Mouse (Mus musculus): Measurements from ENCODE around the gene Necab2. TPM values are rescaled to one million over a fixed set of nuclear protein-coding genes. Genes with fewer than 3 reads are reported as not detected.

Gene Necab2
- polyA plus RNA-seq, 1 experiment from 2014 or later, result not detected

- Histone ChIP-seq H3K36me3 (ENCODE audit: inconsistent target) (peaks cover 10% of the 10 kb centered on the region; the same call in 1 of the 2 replicates), H3K4me3 (ENCODE audit: inconsistent target) (no peak overlapping the region), H3K27ac (no peak overlapping the region), H3K79me2 (ENCODE audit: inconsistent target) (no peaks in the 10 kb centered on the region)
- 83% methylated on average over 10 of the region's 10 CpGs for WGBS (ENCODE audit: missing documents)
Measured at GRCm38 (mm10) chr8:119503191-119503767, 56.8 kb downstream of the Necab2 start.

- no peaks in the 10 kb centered on the region for H3K79me2 ChIP-seq (ENCODE audit: inconsistent target)
- H3K36me3 ChIP-seq (ENCODE audit: inconsistent target), result peaks cover 32% of the 10 kb centered on the region
- H3K27ac ChIP-seq, result no peak overlapping the region
- no peak overlapping the region for H3K4me3 ChIP-seq (ENCODE audit: inconsistent target)
- 88% methylated on average over 9 of the region's 9 CpGs for WGBS (ENCODE audit: missing documents)
Measured at GRCm38 (mm10) chr8:119505488-119505887, 59.0 kb downstream of the Necab2 start.

GRCm38 (mm10) chr8:119506106-119506505 lies 59.6 kb downstream of the Necab2 start:
- Histone ChIP-seq H3K36me3 (ENCODE audit: inconsistent target) (peaks cover 36% of the 10 kb centered on the region), H3K27ac (no peak overlapping the region)
- WGBS (ENCODE audit: missing documents), result 49% methylated on average over 8 of the region's 8 CpGs

GRCm38 (mm10) chr8:119510471-119510870 lies 64.0 kb downstream of the Necab2 start:
- Histone ChIP-seq H3K27ac (no peak overlapping the region), H3K36me3 (ENCODE audit: inconsistent target) (peaks cover 80% of the 10 kb centered on the region), H3K4me3 (ENCODE audit: inconsistent target) (no peak overlapping the region), H3K79me2 (ENCODE audit: inconsistent target) (no peaks in the 10 kb centered on the region)
- WGBS (ENCODE audit: missing documents), result 91% methylated on average over 9 of the region's 9 CpGs

More at GRCm38 (mm10) chr8:119506106-119506505, 59.6 kb downstream of the Necab2 start:
- Histone ChIP-seq H3K4me3 (ENCODE audit: inconsistent target) (no peak overlapping the region), H3K79me2 (ENCODE audit: inconsistent target) (no peaks in the 10 kb centered on the region)

GRCm38 (mm10) chr8:119511722-119512121 lies 65.2 kb downstream of the Necab2 start:
- Histone ChIP-seq H3K4me3 (ENCODE audit: inconsistent target) (no peak overlapping the region), H3K79me2 (ENCODE audit: inconsistent target) (no peaks in the 10 kb centered on the region), H3K27ac (no peak overlapping the region), H3K36me3 (ENCODE audit: inconsistent target) (peaks cover 92% of the 10 kb centered on the region)
- 98% methylated on average over 7 of the region's 7 CpGs for WGBS (ENCODE audit: missing documents)

GRCm38 (mm10) chr8:119513405-119513804 lies 66.9 kb downstream of the Necab2 start:
- Histone ChIP-seq H3K4me3 (ENCODE audit: inconsistent target) (no peak overlapping the region), H3K36me3 (ENCODE audit: inconsistent target) (peaks cover 98% of the 10 kb centered on the region), H3K27ac (no peak overlapping the region), H3K79me2 (ENCODE audit: inconsistent target) (no peaks in the 10 kb centered on the region)
- WGBS (ENCODE audit: missing documents), result 94% methylated on average over 4 of the region's 4 CpGs

- peaks cover 98% of the 10 kb centered on the region for H3K36me3 ChIP-seq (ENCODE audit: inconsistent target)
- H3K79me2 ChIP-seq (ENCODE audit: inconsistent target), result no peaks in the 10 kb centered on the region
- H3K27ac ChIP-seq, result no peak overlapping the region
- no peak overlapping the region for H3K4me3 ChIP-seq (ENCODE audit: inconsistent target)
- WGBS (ENCODE audit: missing documents), result 92% methylated on average over 3 of the region's 3 CpGs
Measured at GRCm38 (mm10) chr8:119514940-119515339, 68.4 kb downstream of the Necab2 start.

- Histone ChIP-seq H3K4me3 (ENCODE audit: inconsistent target) (no peak overlapping the region), H3K36me3 (ENCODE audit: inconsistent target) (peaks cover 98% of the 10 kb centered on the region), H3K27ac (no peak overlapping the region), H3K79me2 (ENCODE audit: inconsistent target) (no peaks in the 10 kb centered on the region)
- WGBS (ENCODE audit: missing documents), result 94% methylated on average over 3 of the region's 3 CpGs
Measured at GRCm38 (mm10) chr8:119515767-119516166, 69.2 kb downstream of the Necab2 start.

- H3K27ac ChIP-seq, result no peak overlapping the region
- H3K4me3 ChIP-seq (ENCODE audit: inconsistent target), result no peak overlapping the region
- peaks cover 99% of the 10 kb centered on the region for H3K36me3 ChIP-seq (ENCODE audit: inconsistent target)
- H3K79me2 ChIP-seq (ENCODE audit: inconsistent target), result no peaks in the 10 kb centered on the region
- WGBS (ENCODE audit: missing documents), result 95% methylated on average over 5 of the region's 5 CpGs
Measured at GRCm38 (mm10) chr8:119516674-119517073, 70.2 kb downstream of the Necab2 start.

- H3K79me2 ChIP-seq (ENCODE audit: inconsistent target), result no peaks in the 10 kb centered on the region
- H3K27ac ChIP-seq, result no peak overlapping the region
- H3K36me3 ChIP-seq (ENCODE audit: inconsistent target), result peaks cover 97% of the 10 kb centered on the region
- 93% methylated on average over 4 of the region's 7 CpGs for whole genome bisulfite sequencing (ENCODE audit: missing documents)
- no peak overlapping the region for H3K4me3 ChIP-seq (ENCODE audit: inconsistent target)
Measured at GRCm38 (mm10) chr8:119520102-119520501, 73.6 kb downstream of the Necab2 start.

Other genes with a start within 250 kb of the Necab2 start
- 195 to 288 TPM (median 204 TPM) in 3 replicates for gene Hsbp1, start 102.2 kb upstream of the Necab2 start, polyA plus RNA-seq (2018)
- 9.4 to 13.4 TPM (median 12.3 TPM) in 3 replicates for gene Mlycd, start 51.8 kb upstream of the Necab2 start, polyA plus RNA-seq (2018)
- 17.6 to 31.1 TPM (median 18.4 TPM) in 3 replicates for gene Osgin1, start 12.6 kb upstream of the Necab2 start, polyA plus RNA-seq (2018)
- not detected in 3 replicates for gene Slc38a8, start 55.0 kb downstream of the Necab2 start, polyA plus RNA-seq (2018)
- 27.0 to 33.7 TPM (median 28.9 TPM) in 3 replicates for gene Mbtps1, start 112.0 kb downstream of the Necab2 start, polyA plus RNA-seq (2018)
- 22.6 to 36.4 TPM (median 30.2 TPM) in 3 replicates for gene Hsdl1, start 128.5 kb downstream of the Necab2 start, polyA plus RNA-seq (2018)
- gene Dnaaf1, start 128.5 kb downstream of the Necab2 start, polyA plus RNA-seq (2018), result not detected in 3 replicates
- gene Taf1c, start 158.5 kb downstream of the Necab2 start, polyA plus RNA-seq (2018), result 2.5 to 6.5 TPM (median 6.3 TPM) in 3 replicates
- gene Adad2, start 166.0 kb downstream of the Necab2 start, polyA plus RNA-seq (2018), result not detected in 3 replicates
- gene Kcng4, start 189.0 kb downstream of the Necab2 start, polyA plus RNA-seq (2018), result not detected in 3 replicates
- not detected in 3 replicates for gene Wfdc1, start 219.6 kb downstream of the Necab2 start, polyA plus RNA-seq (2018)